Mouse (Mus musculus) olfactory bulb, adult 2 months (tissue): ENCODE results near the gene Klc2.

Experiments used
- CTCF ChIP-seq: fragments of 200-500 bp; IDR thresholded peaks from 2 replicates; pipeline ENCODE4 v1.5.1; 2012; ENCODE audit warnings: low read depth, mild to moderate bottlenecking, low read length, moderate library complexity; ENCODE audit not compliant: insufficient read depth
- POLR2A ChIP-seq: fragments of 200-500 bp; IDR thresholded peaks from 2 replicates; pipeline ENCODE4 v1.6.1; 2012; ENCODE audit warnings: mild to moderate bottlenecking, low read depth, low read length, moderate library complexity; ENCODE audit not compliant: insufficient read depth

DNA sequence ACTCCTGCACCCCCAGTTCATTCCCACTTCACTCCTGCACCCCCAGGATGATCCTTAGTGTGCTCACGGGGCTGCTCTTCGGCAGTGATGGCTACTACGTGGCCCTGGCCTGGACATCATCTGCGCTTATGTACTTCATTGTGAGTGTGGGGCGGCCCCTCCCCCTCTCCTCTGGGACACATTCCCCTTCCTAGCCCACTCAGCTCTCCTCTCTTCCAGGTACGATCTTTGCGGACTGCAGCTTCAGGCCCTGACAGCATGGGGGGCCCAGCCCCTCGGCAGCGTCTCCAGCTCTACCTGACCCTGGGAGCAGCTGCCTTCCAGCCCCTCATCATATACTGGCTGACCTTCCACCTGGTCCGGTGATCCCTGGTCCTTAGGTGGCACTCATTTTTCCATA is 26.3 kb downstream of the Klc2 start:
- TF ChIP-seq CTCF = no peak
- 0 out of 2 replicates have a peak, but pooled peaks have one; percentile 7 for TF ChIP-seq POLR2A
